Mouse (Mus musculus): ENCODE measurements at regions not wholly inside any gene's neighbourhood (a gene's known extent, or its start where the extent isn't known, plus 50 kb on each side); places are given as distances from the start of the nearest gene placed in this dataset.
A peak's percentile ranks its signal among the peaks of the same experiment; 100 is the strongest.

GRCm38 (mm10) chr8:118028061-118028850, 226.5 kb upstream of the Mphosph6 start:
- DNase-seq (ENCODE audit: low spot score) = no peak

GRCm38 (mm10) chr8:118023451-118023850, 221.7 kb upstream of the Mphosph6 start:
- no peak for DNase-seq (ENCODE audit: low spot score)

- no peak for DNase-seq (ENCODE audit: low spot score)
These were observed 220.2 kb upstream of the Mphosph6 start for GRCm38 (mm10) chr8:118021978-118022377.

- no peak for DNase-seq (ENCODE audit: low spot score)
These were observed 215.5 kb upstream of the Mphosph6 start for GRCm38 (mm10) chr8:118017261-118017660.

GRCm38 (mm10) chr8:118005186-118005585, 203.4 kb upstream of the Mphosph6 start:
- no peak for DNase-seq (ENCODE audit: low spot score)

- DNase-seq (ENCODE audit: low spot score) = peak; percentile 10
These were observed 202.7 kb upstream of the Mphosph6 start for GRCm38 (mm10) chr8:118004391-118004851.

- no peak for DNase-seq (ENCODE audit: low spot score)
These were observed 199.4 kb upstream of the Mphosph6 start for GRCm38 (mm10) chr8:118001138-118001537.

GRCm38 (mm10) chr8:117991826-117992225, 190.1 kb upstream of the Mphosph6 start:
- no peak for DNase-seq (ENCODE audit: low spot score)

- no peak for DNase-seq (ENCODE audit: low spot score)
These were observed 187.0 kb upstream of the Mphosph6 start for GRCm38 (mm10) chr8:117988781-117989180.

GRCm38 (mm10) chr8:117968306-117968705, 166.6 kb upstream of the Mphosph6 start:
- no peak for DNase-seq (ENCODE audit: low spot score)

- DNase-seq (ENCODE audit: low spot score) = no peak
These were observed 164.8 kb upstream of the Mphosph6 start for GRCm38 (mm10) chr8:117966556-117966955.

GRCm38 (mm10) chr8:117963426-117963825, 161.7 kb upstream of the Mphosph6 start:
- no peak for DNase-seq (ENCODE audit: low spot score)

GRCm38 (mm10) chr8:117962666-117963065, 160.9 kb upstream of the Mphosph6 start:
- no peak for DNase-seq (ENCODE audit: low spot score)

- DNase-seq (ENCODE audit: low spot score) = no peak
These were observed 157.8 kb upstream of the Mphosph6 start for GRCm38 (mm10) chr8:117959501-117959900.

GRCm38 (mm10) chr8:117958914-117959313, 157.2 kb upstream of the Mphosph6 start:
- DNase-seq (ENCODE audit: low spot score) = no peak

- no peak for DNase-seq (ENCODE audit: low spot score)
These were observed 149.9 kb upstream of the Mphosph6 start for GRCm38 (mm10) chr8:117951656-117952055.

- DNase-seq (ENCODE audit: low spot score) = no peak
These were observed 144.8 kb upstream of the Mphosph6 start for GRCm38 (mm10) chr8:117946540-117946939.

- DNase-seq (ENCODE audit: low spot score) = no peak
These were observed 132.9 kb upstream of the Mphosph6 start for GRCm38 (mm10) chr8:117934566-117935094.

- no peak for DNase-seq (ENCODE audit: low spot score)
These were observed 128.9 kb upstream of the Mphosph6 start for GRCm38 (mm10) chr8:117930687-117931086.

- no peak for DNase-seq (ENCODE audit: low spot score)
These were observed 127.9 kb upstream of the Mphosph6 start for GRCm38 (mm10) chr8:117929606-117930005.

- no peak for DNase-seq (ENCODE audit: low spot score)
These were observed 121.6 kb upstream of the Mphosph6 start for GRCm38 (mm10) chr8:117923296-117923695.

- no peak for DNase-seq (ENCODE audit: low spot score)
These were observed 101.3 kb upstream of the Mphosph6 start for GRCm38 (mm10) chr8:117903052-117903451.

- DNase-seq (ENCODE audit: low spot score) = peak; percentile 2
These were observed 98.1 kb upstream of the Mphosph6 start for GRCm38 (mm10) chr8:117899892-117900291.

GRCm38 (mm10) chr8:117898015-117898414, 96.3 kb upstream of the Mphosph6 start:
- DNase-seq (ENCODE audit: low spot score) = peak; percentile 4

All from yolk sac, embryonic 10.5 days (tissue).